Mouse (Mus musculus): ENCODE results near the gene Actl10.

Gene Actl10

GRCm38 (mm10) chr2:154583906-154584872 is 32.6 kb downstream of the Actl10 start:
- peak; percentile 75 for DNase-seq

- peak; percentile 76 for DNase-seq
These were observed 33.5 kb downstream of the Actl10 start for GRCm38 (mm10) chr2:154584931-154585601.

- DNase-seq: no peak
These were observed 34.8 kb downstream of the Actl10 start for GRCm38 (mm10) chr2:154586405-154586804.

GRCm38 (mm10) chr2:154589051-154589450 is 37.5 kb downstream of the Actl10 start:
- DNase-seq: no peak

- no peak for DNase-seq
These were observed 39.7 kb downstream of the Actl10 start for GRCm38 (mm10) chr2:154591239-154591638.

- no peak for DNase-seq
These were observed 41.4 kb downstream of the Actl10 start for GRCm38 (mm10) chr2:154593025-154593424.

GRCm38 (mm10) chr2:154595775-154596174 is 44.2 kb downstream of the Actl10 start:
- no peak for DNase-seq

GRCm38 (mm10) chr2:154597399-154597798 is 45.8 kb downstream of the Actl10 start:
- DNase-seq: no peak

- DNase-seq: no peak
These were observed 49.0 kb downstream of the Actl10 start for GRCm38 (mm10) chr2:154600586-154600985.

- DNase-seq: no peak
These were observed 49.7 kb downstream of the Actl10 start for GRCm38 (mm10) chr2:154601324-154601723.
